Mouse (Mus musculus) liver, embryonic 14.5 days (tissue): Measurements from ENCODE around the gene Myl9. TPM values are rescaled to one million over a fixed set of nuclear protein-coding genes. Genes with fewer than 3 reads are reported as not detected.

Source experiments
- ATAC-seq: fragments of 200-750 bp; cut with Nextera tagmentation; 2 replicates; pipeline ENCODE4 v1.8.0; 2017; ENCODE audit warnings: moderate number of reproducible peaks, mild to moderate bottlenecking, moderate library complexity; ENCODE audit not compliant: insufficient read depth
- DNase-seq, 3 experiments: peaks; one replicate each; pipeline ENCODE4 v3.0.0-alpha.2; 2012 to 2013; ENCODE audit warnings: low read depth in 3 of 3, low spot score in 3 of 3
- H3K27ac ChIP-seq: fragments of 300-500 bp; sonication (generic); 2 replicates; pipeline ENCODE4 v1.5.1; 2014; ENCODE audit warnings: moderate library complexity, mild to moderate bottlenecking, control low read depth, inconsistent platforms
- H3K27me3 ChIP-seq: fragments of 300-500 bp; sonication (generic); 2 replicates; pipeline ENCODE4 v1.6.1; 2014; ENCODE audit warnings: mild to moderate bottlenecking, low read length, moderate library complexity; ENCODE audit not compliant: control insufficient read depth, insufficient read depth
- H3K36me3 ChIP-seq: fragments of 300-500 bp; sonication (generic); replicated peaks from 2 replicates; pipeline ENCODE4 v1.6.1; 2014; ENCODE audit warnings: low read depth; ENCODE audit not compliant: control insufficient read depth, insufficient read depth
- H3K4me1 ChIP-seq, 2 experiments: fragments of 200-500 bp in 1 of 2; fragments of 300-500 bp in 1 of 2; sonication (generic) in 1 of 2; replicated peaks; 2 replicates each; pipeline ENCODE4 v1.6.1; 2012 to 2014; ENCODE audit warnings: antibody characterized with exemption in 1 of 2, inconsistent platforms in 1 of 2, low read length in 1 of 2; ENCODE audit not compliant: control insufficient read depth in 2 of 2, insufficient read depth in 2 of 2
- H3K4me2 ChIP-seq: fragments of 300-500 bp; sonication (generic); 2 replicates; pipeline ENCODE4 v1.6.1; 2014; ENCODE audit warnings: low read depth, mild to moderate bottlenecking, control low read depth, moderate library complexity
- H3K4me3 ChIP-seq, 2 experiments: fragments of 200-500 bp in 1 of 2; fragments of 300-500 bp in 1 of 2; sonication (generic) in 1 of 2; 2 replicates each; pipeline ENCODE4 v1.5.1; 2012 to 2014; ENCODE audit warnings: low read depth in 2 of 2, low read length in 2 of 2, mild to moderate bottlenecking in 2 of 2, control low read depth in 1 of 2, inconsistent platforms in 1 of 2, moderate library complexity in 1 of 2; ENCODE audit not compliant: insufficient read depth in 1 of 2
- H3K9ac ChIP-seq: fragments of 300-500 bp; sonication (generic); replicated peaks from 2 replicates; pipeline ENCODE4 v1.6.1; 2014; ENCODE audit warnings: mild to moderate bottlenecking, control low read depth, moderate library complexity
- H3K9me3 ChIP-seq: fragments of 300-500 bp; sonication (generic); 2 replicates; pipeline ENCODE4 v1.6.1; 2016; ENCODE audit warnings: low read length, mixed read lengths; ENCODE audit not compliant: control insufficient read depth
- CTCF ChIP-seq: IDR thresholded peaks from 2 replicates; pipeline ENCODE4 v1.5.1; 2016; ENCODE audit warnings: antibody characterized with exemption, low read depth, control low read depth
- EP300 ChIP-seq: IDR thresholded peaks from 2 replicates; pipeline ENCODE4 v1.6.1; 2016; ENCODE audit warnings: antibody characterized with exemption, low read depth
- WGBS: fragments of 180-500 bp; shearing (Covaris S2); extraction: QIAGEN DNeasy Blood & Tissue Kit; methylation state at CpG from one replicate; pipeline ENCODE4 v1.1.7; 2014; ENCODE audit not compliant: insufficient replicate concordance; 5-methylcytosine and 5-hydroxymethylcytosine counted together
- polyA plus RNA-seq, 2 experiments: library from polyadenylated mRNA; depleted of rRNA in 1 of 2; stranded (reverse) in 1 of 2; unstranded in 1 of 2; fragments of >200 nt; fragmentation: Nextera tagmentation in 1 of 2; extraction: Ambion mirVana in 1 of 2; gene quantifications; 2 replicates each; pipeline versions ENCODE4 v1.2.1 to v1.2.3; 2012 to 2014

Gene Myl9
- polyA plus RNA-seq, 2 experiments, result 25.2 to 44.4 TPM

DNA sequence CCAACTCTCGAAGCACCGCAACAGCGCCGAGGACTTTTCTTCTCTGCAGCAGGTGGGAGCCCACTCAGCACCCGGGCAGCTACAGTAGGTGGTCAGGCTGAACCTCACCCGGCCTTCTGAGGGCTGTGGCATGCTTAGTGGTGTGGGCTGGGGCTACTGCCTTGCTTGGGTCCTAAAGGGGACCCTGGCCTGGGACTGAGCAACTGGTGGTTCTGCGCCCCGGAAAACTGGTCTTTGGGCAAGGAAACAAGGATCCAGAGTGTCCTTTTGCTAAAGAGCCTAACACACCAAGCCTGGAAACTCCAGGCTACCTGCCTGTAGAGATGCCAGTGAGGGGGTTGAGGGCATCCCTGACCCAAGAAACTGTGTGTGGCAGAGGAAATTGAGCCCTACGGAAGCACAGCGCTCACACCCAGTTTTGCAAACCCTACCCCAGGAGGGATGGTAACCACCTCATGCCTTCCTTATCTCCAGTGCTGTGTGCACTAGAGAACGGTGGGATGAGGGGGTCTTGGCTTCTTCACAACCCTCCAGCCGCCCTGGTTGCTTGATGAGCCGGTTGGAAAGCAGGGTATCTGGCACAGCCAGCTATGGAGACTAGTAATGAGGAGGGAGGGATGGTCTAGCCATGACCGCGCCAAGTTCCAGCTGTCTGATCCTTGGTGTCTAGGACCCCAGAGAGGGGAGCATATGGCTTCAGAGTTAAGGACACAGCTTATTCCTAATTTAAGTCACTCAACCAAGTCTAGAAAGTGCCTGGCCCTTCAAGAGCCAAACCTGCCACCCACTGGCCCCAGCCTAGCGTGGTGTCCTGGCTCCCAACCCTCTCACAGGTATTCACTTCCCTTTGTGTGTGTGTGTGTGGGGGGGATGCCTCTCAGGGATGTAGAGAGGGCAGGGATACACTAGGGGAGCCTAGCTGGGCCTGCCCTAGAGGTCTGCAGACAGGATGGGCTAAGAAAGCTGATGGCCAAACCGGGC, 525 bp downstream of the Myl9 start:
- Histone ChIP-seq H3K9ac (no peak overlapping the region), H3K36me3 (no peaks in the 10 kb centered on the region), H3K27ac (no peak overlapping the region), H3K27me3 (peaks cover 3% of the 10 kb centered on the region; the same call in 1 of the 2 replicates), H3K4me2 (peak overlapping the region; percentile 48), H3K4me1 (peaks cover 3 to 14% of the 10 kb centered on the region in 2 experiments), H3K4me3 (peak overlapping the region; percentile 15 to 33; a peak in 3 of 4 replicates), H3K9me3 (no peaks in the 10 kb centered on the region)
- TF ChIP-seq EP300 (no peak), CTCF (no peak)
- 27% methylated on average over 17 of the region's 17 CpGs for WGBS
- DNase-seq (no peak), ATAC-seq (no peak)

DNA sequence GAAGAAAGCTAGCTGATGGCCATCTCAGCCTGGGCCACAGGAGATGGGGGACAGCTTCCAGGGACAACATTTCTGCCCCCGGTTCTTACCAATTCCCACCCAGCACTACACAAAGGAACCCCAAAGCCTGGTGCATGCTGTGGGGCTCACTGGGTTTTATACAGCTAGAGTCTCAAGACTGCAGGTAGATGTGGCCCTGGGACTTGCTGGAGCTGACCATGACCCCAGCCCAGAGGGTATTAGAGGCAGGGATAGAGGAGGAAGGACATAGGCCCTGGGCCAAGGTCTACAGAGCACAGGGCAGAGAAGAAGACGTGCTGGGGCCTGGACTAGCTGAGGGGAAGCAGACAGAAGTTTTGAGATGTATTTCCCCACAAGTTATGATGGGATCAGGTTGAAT, 1.7 kb downstream of the Myl9 start:
- H3K27ac ChIP-seq, result no peak overlapping the region
- ATAC-seq (no peak), DNase-seq (no peak)
- no peak overlapping the region for H3K4me2 ChIP-seq
- TF ChIP-seq EP300, result no peak
- TF ChIP-seq CTCF, result no peak
- no peaks in the 10 kb centered on the region for H3K36me3 ChIP-seq
- H3K4me1 ChIP-seq, result peaks cover 15 to 26% of the 10 kb centered on the region in 2 experiments
- no peaks in the 10 kb centered on the region for H3K9me3 ChIP-seq
- no peak overlapping the region for H3K9ac ChIP-seq
- no peak overlapping the region for H3K4me3 ChIP-seq
- WGBS, result 82% methylated on average over 2 of the region's 2 CpGs
- peaks cover 3% of the 10 kb centered on the region; the same call in 1 of the 2 replicates for H3K27me3 ChIP-seq

DNA sequence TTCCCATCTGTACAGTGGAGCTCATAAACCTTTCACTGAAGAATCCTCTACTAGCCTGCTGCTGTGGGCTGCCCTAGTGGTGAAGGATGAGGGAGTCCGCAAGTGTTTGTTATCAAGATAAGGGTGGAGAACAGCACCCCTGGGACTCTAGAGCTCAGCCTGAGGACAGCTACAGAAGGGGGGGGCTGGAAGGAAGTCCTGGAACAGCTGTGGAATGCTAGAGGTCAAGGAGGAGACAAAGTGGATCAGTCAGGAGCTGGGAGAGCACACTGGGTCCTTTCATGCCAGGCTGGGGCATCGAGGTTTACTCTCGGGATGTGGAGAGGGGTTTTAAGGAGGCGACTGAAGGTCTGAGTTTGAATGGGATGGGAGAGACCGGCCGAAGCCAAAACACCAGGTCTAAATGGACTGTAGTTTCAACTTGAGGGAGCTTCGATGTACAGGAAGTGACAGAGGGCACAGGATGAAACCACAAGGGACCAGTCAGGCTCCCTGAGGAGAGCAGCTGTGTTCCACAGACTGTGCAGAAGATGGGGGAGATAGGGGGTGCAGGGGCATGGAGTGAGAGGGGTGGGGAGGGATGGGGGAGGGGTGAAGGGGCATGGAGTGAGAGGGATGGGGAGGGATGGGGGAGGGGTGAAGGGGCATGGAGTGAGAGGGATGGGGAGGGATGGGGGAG, 2.2 kb downstream of the Myl9 start:
- Histone ChIP-seq H3K4me3 (no peak overlapping the region), H3K4me1 (peaks cover 20 to 31% of the 10 kb centered on the region in 2 experiments), H3K27ac (no peak overlapping the region), H3K9me3 (no peaks in the 10 kb centered on the region), H3K4me2 (no peak overlapping the region), H3K9ac (no peak overlapping the region), H3K27me3 (peaks cover 3% of the 10 kb centered on the region; the same call in 1 of the 2 replicates), H3K36me3 (no peaks in the 10 kb centered on the region)
- TF ChIP-seq CTCF (0 out of 2 replicates have a peak, but pooled peaks have one; percentile 17), EP300 (no peak)
- WGBS, result 37% methylated on average over 7 of the region's 7 CpGs
- no peak for ATAC-seq
- DNase-seq, result no peak

DNA sequence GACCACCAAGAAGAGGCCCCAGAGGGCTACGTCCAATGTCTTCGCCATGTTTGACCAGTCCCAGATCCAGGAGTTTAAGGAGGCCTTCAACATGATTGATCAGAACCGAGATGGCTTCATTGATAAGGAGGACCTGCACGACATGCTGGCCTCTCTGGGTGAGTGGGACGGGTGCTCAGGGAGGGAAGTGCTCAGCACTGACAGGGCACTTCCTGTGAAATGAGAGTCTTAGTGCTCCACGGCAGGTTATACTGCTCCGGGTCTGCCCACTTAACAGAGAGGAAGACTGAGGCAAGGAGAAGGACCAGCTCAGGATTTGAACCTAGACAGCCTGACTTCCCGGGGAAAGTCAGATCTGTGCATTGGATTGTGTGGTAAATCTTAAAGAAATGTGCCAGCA, 3.4 kb downstream of the Myl9 start:
- H3K27me3 ChIP-seq, result peaks cover 3% of the 10 kb centered on the region; the same call in 1 of the 2 replicates
- no peak overlapping the region for H3K4me2 ChIP-seq
- no peak overlapping the region for H3K9ac ChIP-seq
- no peak overlapping the region for H3K4me3 ChIP-seq
- H3K9me3 ChIP-seq, result no peaks in the 10 kb centered on the region
- H3K36me3 ChIP-seq, result no peaks in the 10 kb centered on the region
- peaks cover 31 to 42% of the 10 kb centered on the region in 2 experiments for H3K4me1 ChIP-seq
- H3K27ac ChIP-seq, result no peak overlapping the region
- WGBS, result 58% methylated on average over 8 of the region's 8 CpGs
- DNase-seq (no peak), ATAC-seq (no peak)
- TF ChIP-seq CTCF, result no peak
- TF ChIP-seq EP300, result no peak

DNA sequence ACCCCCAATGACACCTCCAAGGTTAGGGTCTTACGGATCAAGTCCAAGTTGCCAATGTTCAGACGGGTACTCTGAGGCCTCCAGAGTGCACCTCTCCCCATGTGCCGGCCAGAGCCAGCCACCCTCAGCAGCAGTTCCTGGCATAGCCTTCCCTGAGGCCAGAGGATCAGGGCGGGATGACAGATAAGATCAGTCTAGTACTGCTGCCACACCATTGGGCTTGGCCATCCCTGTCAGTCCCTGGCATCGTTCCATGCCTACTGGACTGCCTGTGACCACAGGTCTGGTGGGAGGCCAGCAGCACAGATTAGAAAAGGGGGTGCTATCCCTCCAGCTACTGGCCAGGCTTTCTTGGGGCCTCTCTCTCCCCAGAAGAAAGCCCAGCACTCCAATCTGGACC, 3.8 kb downstream of the Myl9 start:
- no peak for DNase-seq
- no peak for TF ChIP-seq EP300
- TF ChIP-seq CTCF, result no peak
- Histone ChIP-seq H3K4me3 (no peak overlapping the region), H3K4me2 (no peak overlapping the region), H3K27me3 (peaks cover 3% of the 10 kb centered on the region; the same call in 1 of the 2 replicates), H3K27ac (no peak overlapping the region), H3K36me3 (no peaks in the 10 kb centered on the region), H3K9ac (no peak overlapping the region), H3K4me1 (peaks cover 36 to 47% of the 10 kb centered on the region in 2 experiments), H3K9me3 (no peaks in the 10 kb centered on the region)
- ATAC-seq, result no peak
- 64% methylated on average over 5 of the region's 5 CpGs for WGBS
